Mouse (Mus musculus) kidney, adult 2 months (tissue): Measurements from ENCODE around the gene Polr1d. TPM values are rescaled to one million over a fixed set of nuclear protein-coding genes. Genes with fewer than 3 reads are reported as not detected.
A peak's percentile ranks its signal among the peaks of the same experiment; 100 is the strongest.

ENCODE experiments used
- DNase-seq: peaks from one replicate; pipeline ENCODE4 v3.0.0; 2021
- H3K27ac ChIP-seq: fragments of 200-500 bp; 2 replicates; pipeline ENCODE4 v1.5.1; 2012; ENCODE audit warnings: low read depth, low read length, control low read depth, inconsistent platforms; ENCODE audit not compliant: insufficient read depth
- H3K27me3 ChIP-seq: fragments of 200-500 bp; replicated peaks from 2 replicates; pipeline ENCODE4 v1.6.1; 2012; ENCODE audit warnings: mild to moderate bottlenecking, moderate library complexity, low read length, inconsistent platforms; ENCODE audit not compliant: control insufficient read depth, insufficient read depth
- H3K36me3 ChIP-seq: fragments of 200-500 bp; 2 replicates; pipeline ENCODE4 v1.6.1; 2012; ENCODE audit warnings: mild to moderate bottlenecking, moderate library complexity, low read length, inconsistent platforms; ENCODE audit not compliant: control insufficient read depth, insufficient read depth
- H3K4me1 ChIP-seq: fragments of 200-500 bp; 2 replicates; pipeline ENCODE4 v1.6.1; 2011; ENCODE audit warnings: low read length; ENCODE audit not compliant: control insufficient read depth, insufficient read depth
- H3K4me3 ChIP-seq: fragments of 200-500 bp; 2 replicates; pipeline ENCODE4 v1.5.1; 2011; ENCODE audit warnings: mild to moderate bottlenecking, low read depth, low read length, control low read depth; ENCODE audit not compliant: insufficient read depth
- CTCF ChIP-seq: fragments of 200-500 bp; conservative IDR thresholded peaks from 2 replicates; pipeline ENCODE4 v1.5.1; 2011; ENCODE audit warnings: low read depth, mild to moderate bottlenecking, control low read depth, low read length, moderate library complexity, mixed read lengths; ENCODE audit not compliant: insufficient read depth, insufficient read length
- POLR2A ChIP-seq: fragments of 200-500 bp; IDR thresholded peaks from one replicate; pipeline ENCODE4 v1.6.1; 2011; ENCODE audit warnings: low read depth, low read length, control low read depth
- WGBS: fragments of 180-500 bp; shearing (Covaris S2); methylation state at CpG from one replicate; pipeline ENCODE4 v1.1.7; 2018; 5-methylcytosine and 5-hydroxymethylcytosine counted together
- polyA plus RNA-seq: library from polyadenylated mRNA; depleted of rRNA; stranded (reverse); fragments of >200 nt; gene quantifications from 2 replicates; pipeline ENCODE4 v1.2.3, GENCODE M21; 2012; rRNA removed

Polr1d gene
- polyA plus RNA-seq = 44.8 and 55.9 TPM in 2 replicates

GRCm38 (mm10) chr5:147076799-147077165 is at the start of gene Polr1d:
Polr1d (plus strand) TSS chr5:147077050.
- H3K27ac ChIP-seq = peak within 1 kb of the TSS; percentile 64
- DNase-seq = no peak
- no peaks in the 10 kb centered on the region for H3K36me3 ChIP-seq
- TF ChIP-seq CTCF (no peak), POLR2A (no peak)
- no peaks in the 10 kb centered on the region for H3K27me3 ChIP-seq
- peaks cover 29% of the 10 kb centered on the region for H3K4me1 ChIP-seq
- under 1% methylated on average over 17 of the region's 17 CpGs for WGBS
- peak within 1 kb of the TSS; percentile 71 for H3K4me3 ChIP-seq

- H3K27me3 ChIP-seq = no peaks in the 10 kb centered on the region
- peaks cover 2% of the 10 kb centered on the region; the same call in 1 of the 2 replicates for H3K4me1 ChIP-seq
- 0 out of 2 replicates have a peak overlapping the region, but pooled peaks have one; percentile 36 for H3K27ac ChIP-seq
- TF ChIP-seq CTCF (no peak), POLR2A (no peak)
- peaks cover 8% of the 10 kb centered on the region for H3K36me3 ChIP-seq
- 72% methylated on average over 14 of the region's 14 CpGs for WGBS
- no peak overlapping the region for H3K4me3 ChIP-seq
- peak; percentile 40 for DNase-seq
Observed at GRCm38 (mm10) chr5:147031281-147031680, 45.6 kb upstream of the Polr1d start.

- WGBS = 57% methylated on average over 13 of the region's 13 CpGs
- H3K27ac ChIP-seq = no peak overlapping the region
Observed at GRCm38 (mm10) chr5:147033155-147033554, 43.7 kb upstream of the Polr1d start.

GRCm38 (mm10) chr5:147034283-147034682 is 42.6 kb upstream of the Polr1d start:
- WGBS = 46% methylated on average over 12 of the region's 12 CpGs
- 0 out of 2 replicates have a peak, but pooled peaks cover 2% of the 10 kb centered on the region for H3K36me3 ChIP-seq
- DNase-seq = no peak
- TF ChIP-seq POLR2A (no peak), CTCF (no peak)
- peaks cover 4% of the 10 kb centered on the region; the same call in 1 of the 2 replicates for H3K4me1 ChIP-seq
- H3K27me3 ChIP-seq = no peaks in the 10 kb centered on the region
- H3K4me3 ChIP-seq = no peak overlapping the region
- H3K27ac ChIP-seq = no peak overlapping the region

More at GRCm38 (mm10) chr5:147033155-147033554, 43.7 kb upstream of the Polr1d start:
- no peak for DNase-seq
- peaks cover 2% of the 10 kb centered on the region; the same call in 1 of the 2 replicates for H3K4me1 ChIP-seq
- H3K27me3 ChIP-seq = no peaks in the 10 kb centered on the region
- peaks cover 5% of the 10 kb centered on the region for H3K36me3 ChIP-seq
- TF ChIP-seq POLR2A (no peak), CTCF (no peak)
- H3K4me3 ChIP-seq = no peak overlapping the region

- Histone ChIP-seq H3K27ac (no peak overlapping the region; the same call in 1 of the 2 replicates), H3K4me3 (no peak overlapping the region), H3K27me3 (no peaks in the 10 kb centered on the region), H3K36me3 (0 out of 2 replicates have a peak, but pooled peaks cover 2% of the 10 kb centered on the region), H3K4me1 (peaks cover 8% of the 10 kb centered on the region; the same call in 1 of the 2 replicates)
- no peak for DNase-seq
- TF ChIP-seq POLR2A = no peak
- TF ChIP-seq CTCF = no peak
- WGBS = 68% methylated on average over 6 of the region's 6 CpGs
Observed at GRCm38 (mm10) chr5:147035301-147035700, 41.5 kb upstream of the Polr1d start.

GRCm38 (mm10) chr5:147036028-147036427 is 40.8 kb upstream of the Polr1d start:
- peak; percentile 86 for DNase-seq
- peak overlapping the region; percentile 41 for H3K27ac ChIP-seq

GRCm38 (mm10) chr5:147036661-147037060 is 40.2 kb upstream of the Polr1d start:
- Histone ChIP-seq H3K27ac (peak overlapping the region; percentile 41), H3K4me3 (no peak overlapping the region), H3K27me3 (no peaks in the 10 kb centered on the region), H3K36me3 (no peaks in the 10 kb centered on the region), H3K4me1 (peaks cover 8% of the 10 kb centered on the region; the same call in 1 of the 2 replicates)
- no peak for DNase-seq
- WGBS = 71% methylated on average over 5 of the region's 5 CpGs
- TF ChIP-seq CTCF (no peak), POLR2A (no peak)

More at GRCm38 (mm10) chr5:147036028-147036427, 40.8 kb upstream of the Polr1d start:
- Histone ChIP-seq H3K4me1 (peaks cover 8% of the 10 kb centered on the region; the same call in 1 of the 2 replicates), H3K4me3 (no peak overlapping the region), H3K36me3 (no peaks in the 10 kb centered on the region), H3K27me3 (no peaks in the 10 kb centered on the region)
- TF ChIP-seq CTCF (no peak), POLR2A (no peak)
- WGBS = 71% methylated on average over 10 of the region's 10 CpGs

GRCm38 (mm10) chr5:147037601-147038000 is 39.2 kb upstream of the Polr1d start:
- 0 out of 2 replicates have a peak, but pooled peaks cover 3% of the 10 kb centered on the region for H3K36me3 ChIP-seq
- no peak overlapping the region for H3K4me3 ChIP-seq
- no peaks in the 10 kb centered on the region for H3K27me3 ChIP-seq
- no peak for DNase-seq
- peaks cover 8% of the 10 kb centered on the region; the same call in 1 of the 2 replicates for H3K4me1 ChIP-seq
- WGBS = 57% methylated on average over 3 of the region's 3 CpGs
- TF ChIP-seq CTCF (no peak), POLR2A (no peak)
- H3K27ac ChIP-seq = peak overlapping the region; percentile 34; the same call in 1 of the 2 replicates
